Mouse (Mus musculus): ENCODE measurements around the gene Ywhah.

Ywhah gene

GRCm38 (mm10) chr5:33052849-33053582 lies 34.4 kb downstream of the Ywhah start:
- no peak for DNase-seq (ENCODE audit: low read depth)

- DNase-seq (ENCODE audit: low read depth) = no peak
Observed at GRCm38 (mm10) chr5:33056126-33056765, 37.6 kb downstream of the Ywhah start.

DNA sequence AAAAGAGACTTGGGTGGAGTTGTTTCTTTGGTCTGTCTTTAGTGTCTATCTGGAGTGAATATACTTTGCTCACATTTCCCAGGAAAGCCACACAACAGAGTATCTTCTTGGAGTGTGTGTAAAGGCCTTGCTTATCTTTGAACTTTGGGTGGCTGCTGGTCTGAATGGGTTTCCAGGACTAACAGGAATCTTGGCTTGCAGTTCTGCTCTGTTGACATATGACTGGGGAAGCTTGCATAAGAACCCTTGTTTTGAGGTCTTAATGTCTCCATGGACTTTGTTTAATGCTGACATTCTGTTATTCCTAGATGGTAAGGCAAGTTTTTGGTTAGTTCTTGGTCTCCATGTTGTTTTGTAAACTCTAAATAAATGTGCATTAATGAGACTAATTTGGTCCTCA lies 51.5 kb downstream of the Ywhah start:
- no peak for DNase-seq (ENCODE audit: low read depth)

DNA sequence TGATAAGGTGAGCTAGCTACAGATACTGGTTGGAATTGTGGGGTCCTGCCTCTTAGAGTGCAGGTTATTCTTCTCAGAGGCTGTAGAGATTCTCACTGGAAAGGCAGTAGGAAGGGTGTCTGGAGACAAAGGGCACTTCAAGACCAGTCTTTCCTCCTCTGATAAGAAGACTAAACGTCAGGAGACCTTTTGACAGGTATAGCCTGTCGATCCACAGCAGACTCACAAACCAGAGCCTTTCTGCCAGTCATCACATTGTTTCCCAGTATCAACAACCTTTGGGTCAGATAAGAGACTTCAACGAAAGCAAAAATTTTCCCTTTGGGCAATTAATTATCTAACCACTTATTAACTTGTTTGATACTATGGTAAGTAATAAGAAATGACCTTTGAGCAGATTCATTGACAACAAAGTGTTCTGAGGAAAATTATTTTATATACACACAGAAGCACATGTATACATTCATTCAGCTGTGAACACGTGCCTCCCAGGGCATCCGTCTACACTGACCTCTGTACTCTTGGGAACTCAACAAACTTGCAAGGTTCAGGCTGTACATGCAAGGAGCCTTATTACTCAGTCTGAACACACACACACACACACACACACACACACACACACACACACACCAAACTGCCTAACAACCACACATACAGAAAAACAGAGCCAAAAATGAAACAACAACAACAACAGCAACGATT lies 58.0 kb downstream of the Ywhah start:
- no peak for DNase-seq (ENCODE audit: low read depth)

All from induced T-regulatory cell, adult 2 months (primary cell).